Mouse (Mus musculus): Measurements from ENCODE around the gene Gm21976.

Gene Gm21976

DNA sequence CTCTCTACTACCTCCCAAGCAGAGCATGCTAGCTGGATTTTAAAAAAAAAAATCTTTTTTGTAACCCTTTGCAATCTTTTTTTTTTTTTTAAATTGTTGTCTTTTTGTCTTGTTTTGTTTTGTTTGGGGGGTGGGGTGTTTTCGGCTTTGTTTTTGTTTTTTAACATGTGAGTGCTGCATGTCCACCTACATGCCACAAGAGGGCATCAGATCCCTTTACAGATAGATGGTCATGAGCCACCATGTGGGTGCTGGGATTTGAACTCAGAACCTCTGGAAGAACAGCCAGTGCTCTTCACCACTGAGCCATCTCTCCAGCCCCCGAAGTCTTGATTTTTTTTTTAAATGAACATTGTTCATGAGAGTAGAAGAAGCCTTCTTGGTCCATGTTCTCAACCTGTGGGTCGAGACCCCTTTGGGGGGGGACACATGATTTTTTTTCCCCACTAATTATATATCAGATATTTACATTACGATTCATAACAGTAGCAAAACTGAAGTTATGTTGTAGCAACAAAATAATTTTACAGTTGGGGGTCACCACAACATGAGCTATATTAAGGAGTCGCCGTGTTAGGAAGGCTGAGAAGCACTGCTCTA lies 18.3 kb downstream of the Gm21976 start:
- no peak for DNase-seq (ENCODE audit: low spot score in 2 of 2)

DNA sequence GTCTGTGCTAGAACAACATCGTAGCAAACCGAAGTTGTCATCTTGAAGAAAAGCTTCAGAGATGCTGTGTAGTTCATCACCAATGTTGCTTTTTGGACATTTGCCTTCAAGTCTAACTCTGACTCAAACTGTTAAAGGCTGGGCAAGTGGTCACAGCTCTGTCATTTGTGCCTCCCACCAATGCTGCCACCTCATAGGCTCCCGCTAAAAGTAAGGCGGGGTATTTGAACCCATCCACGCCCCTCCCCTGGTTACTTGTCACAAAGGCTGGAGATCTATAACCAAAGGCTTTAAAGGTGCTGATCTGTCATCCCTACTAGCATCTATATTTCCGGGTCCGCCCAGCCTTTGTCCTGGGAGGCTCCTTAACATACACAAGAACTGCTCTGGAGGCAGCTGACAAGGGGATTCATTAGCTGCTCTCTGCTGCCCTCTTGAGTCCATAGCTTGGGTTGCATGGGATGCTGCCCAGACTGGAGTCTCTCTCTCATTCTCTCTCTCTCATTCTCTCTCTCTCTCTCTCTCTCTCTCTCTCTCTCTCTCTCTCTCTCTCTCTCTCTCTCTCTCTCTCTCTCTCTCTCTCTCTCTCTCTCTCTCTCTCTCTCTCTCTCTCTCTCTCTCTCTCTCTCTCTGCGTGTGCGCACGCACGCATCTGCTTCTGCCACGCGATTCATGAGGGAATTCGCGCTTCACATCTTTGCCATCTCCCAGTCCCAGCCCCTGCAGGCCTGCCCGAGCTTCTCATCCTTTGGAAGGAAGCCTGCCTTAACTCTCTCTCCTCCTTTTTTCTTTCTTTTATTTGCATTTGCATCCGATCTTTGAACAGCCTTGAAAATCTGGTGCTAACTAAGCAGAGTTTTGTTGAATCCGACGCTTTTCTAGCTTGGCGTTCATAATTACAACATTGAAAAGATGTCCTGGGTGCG lies 19.4 kb downstream of the Gm21976 start:
- peak; percentile 23 to 56 for DNase-seq (ENCODE audit: low spot score in 2 of 2)

DNA sequence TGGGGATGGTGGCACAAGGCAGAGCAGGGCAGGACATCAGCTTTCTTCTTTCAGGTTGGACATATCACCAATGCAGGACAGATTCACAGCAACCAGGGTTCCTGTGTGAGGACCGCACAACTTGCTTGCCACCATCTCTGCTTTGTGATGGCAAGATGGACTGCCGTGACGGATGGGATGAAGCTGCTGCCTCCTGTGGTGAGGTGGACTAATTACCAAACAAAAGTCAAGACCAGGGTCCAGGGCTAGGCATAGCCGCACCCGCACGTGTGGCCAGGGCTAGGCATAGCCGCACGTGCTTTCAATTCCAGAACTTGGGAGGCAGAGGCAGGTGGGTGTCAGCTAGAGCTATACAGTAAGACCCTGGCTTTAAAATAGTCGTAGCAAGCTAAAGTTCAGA lies 25.6 kb downstream of the Gm21976 start:
- DNase-seq (ENCODE audit: low spot score in 2 of 2), result no peak

DNA sequence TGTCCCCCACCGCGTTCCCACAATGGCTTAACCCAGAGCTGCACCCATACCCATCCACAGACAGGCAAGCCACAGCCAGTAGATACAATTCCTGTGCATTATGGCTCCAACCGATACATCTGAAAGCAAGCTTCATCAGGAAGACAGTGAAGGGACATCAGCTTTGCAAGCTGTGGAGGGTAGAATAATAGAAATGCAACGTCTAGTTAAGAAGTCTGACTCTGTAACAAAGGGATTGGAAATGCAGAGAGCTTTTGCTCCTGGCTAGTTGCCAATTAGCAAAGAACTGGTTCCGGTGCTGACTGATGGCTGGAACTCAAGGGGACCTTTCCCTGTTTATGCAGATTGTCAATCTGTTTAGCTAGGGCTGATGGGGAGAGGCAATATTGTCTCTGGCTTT lies 26.7 kb downstream of the Gm21976 start:
- no peak for DNase-seq (ENCODE audit: low spot score in 2 of 2)

DNA sequence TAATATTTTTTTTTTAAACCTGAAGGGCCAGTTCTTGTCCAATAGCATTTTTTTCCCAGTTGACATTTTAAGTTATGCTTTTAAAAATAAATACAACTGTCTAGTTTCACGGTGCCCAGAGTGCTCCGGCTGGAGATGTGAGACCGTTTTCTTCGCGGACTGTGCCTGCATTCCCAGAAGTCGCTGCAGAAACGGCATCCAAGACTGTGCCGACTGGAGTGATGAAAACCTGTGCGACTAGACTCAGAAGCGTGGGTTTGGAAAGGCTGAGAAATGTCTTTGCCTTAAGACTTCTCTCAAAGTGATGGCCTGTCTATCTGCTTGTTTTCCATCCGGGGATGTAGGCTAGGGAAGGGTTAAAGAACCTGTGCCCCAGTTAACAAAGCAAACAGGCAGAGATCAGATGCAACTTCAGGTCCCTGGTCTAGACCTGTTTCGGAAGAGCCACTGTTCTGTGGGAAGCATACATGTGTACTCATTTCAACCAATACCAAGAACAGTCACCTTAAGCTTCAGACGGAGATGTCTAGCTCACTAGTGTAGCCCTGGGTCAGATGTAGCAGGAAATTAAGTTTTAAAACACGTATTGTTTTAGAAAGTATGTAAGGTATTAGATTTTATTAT lies 27.3 kb downstream of the Gm21976 start:
- DNase-seq (ENCODE audit: low spot score in 2 of 2), result no peak

DNA sequence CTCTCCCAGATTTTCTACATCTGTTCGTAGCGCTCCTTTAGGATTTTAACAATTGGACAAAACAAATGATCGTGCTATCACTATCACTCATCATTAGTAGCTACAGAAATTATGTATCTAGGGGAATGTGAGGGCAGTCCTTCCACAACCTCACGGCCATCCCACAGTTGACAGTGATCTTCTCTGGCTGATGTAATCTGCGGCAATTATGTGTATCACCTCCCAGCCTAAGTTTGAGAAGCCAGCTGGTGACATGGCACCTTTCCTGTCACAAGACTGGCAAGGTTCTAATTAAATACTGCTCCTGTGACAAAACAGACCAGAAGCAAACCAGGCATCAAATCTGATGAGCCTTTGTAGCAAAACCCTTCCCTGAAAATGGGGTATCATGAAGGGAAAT lies 28.3 kb downstream of the Gm21976 start:
- no peak for DNase-seq (ENCODE audit: low spot score in 2 of 2)

DNA sequence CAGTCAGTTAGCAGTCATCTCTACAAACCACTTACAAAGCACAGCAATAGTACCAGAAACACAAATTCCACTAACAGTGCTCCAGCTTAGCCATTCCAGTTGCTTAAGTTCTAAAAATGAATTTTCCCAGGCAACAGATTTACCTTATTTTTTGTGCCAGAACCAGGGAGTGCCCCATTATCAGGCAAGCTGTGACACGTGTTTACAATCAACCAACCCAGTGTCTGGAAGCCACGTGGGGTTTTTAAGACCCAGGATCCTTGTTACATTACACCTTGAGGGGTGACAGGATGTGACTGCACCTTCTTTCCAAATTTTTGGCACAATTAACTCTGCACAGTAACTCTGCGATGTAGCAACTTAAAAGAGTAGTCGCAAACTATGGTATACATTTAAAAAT lies 29.0 kb downstream of the Gm21976 start:
- DNase-seq (ENCODE audit: low spot score in 2 of 2), result no peak

DNA sequence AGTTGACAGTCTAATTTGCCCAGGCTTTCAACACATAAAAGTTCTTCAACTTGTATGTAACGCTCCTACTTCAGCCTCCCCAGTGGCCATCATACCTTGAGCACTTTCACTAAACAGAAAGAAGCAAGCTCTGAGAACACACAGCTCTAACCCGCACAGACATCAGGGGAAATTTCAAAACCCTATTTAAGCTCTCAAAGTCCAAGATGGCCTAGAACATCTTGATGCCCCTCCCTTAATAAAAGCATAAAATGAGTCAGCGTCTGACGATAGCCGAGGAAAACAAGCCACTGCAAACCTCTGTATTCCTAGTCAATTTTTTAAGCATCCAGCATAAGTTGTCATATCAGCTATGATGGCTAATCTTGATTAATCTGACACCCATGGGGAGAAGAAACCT lies 31.9 kb downstream of the Gm21976 start:
- DNase-seq (ENCODE audit: low spot score in 2 of 2), result no peak

DNA sequence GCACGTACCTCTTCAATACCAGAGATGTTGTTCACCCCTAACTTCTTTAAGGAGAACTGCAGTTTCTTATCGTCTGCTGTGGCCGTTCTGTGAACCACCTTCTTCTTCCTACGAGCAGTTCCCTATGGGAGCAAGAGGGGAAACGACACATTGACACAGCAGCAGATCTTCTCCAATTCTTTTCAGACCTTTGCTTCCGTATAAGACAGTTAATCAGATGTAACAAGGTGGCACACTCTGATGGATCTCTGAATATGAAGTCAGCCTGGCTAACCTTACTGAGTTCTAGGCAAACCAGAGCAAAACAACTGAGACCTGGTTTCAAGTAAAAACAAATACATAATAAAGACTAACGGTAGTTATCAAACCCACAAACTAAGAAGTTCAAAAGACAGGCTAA lies 33.9 kb downstream of the Gm21976 start:
- DNase-seq (ENCODE audit: low spot score in 2 of 2), result no peak

DNA sequence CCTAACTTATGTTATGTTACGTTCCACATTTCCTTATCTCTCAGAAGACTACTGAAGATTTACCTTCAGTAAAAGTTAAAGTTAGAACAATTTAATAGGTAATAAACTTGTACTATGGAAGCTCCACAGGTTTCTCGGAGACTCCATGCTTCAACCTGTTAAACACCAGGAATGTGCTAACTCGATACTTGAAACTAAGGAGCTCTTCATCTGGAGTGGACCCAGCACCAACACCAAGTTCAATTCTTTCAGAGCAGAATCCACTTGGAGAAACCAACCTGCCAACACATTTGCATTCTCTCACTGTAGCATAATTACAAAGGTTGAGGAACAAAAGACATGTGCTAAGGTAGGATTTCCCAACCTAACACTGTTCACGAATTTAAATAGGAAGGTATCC lies 35.4 kb downstream of the Gm21976 start:
- DNase-seq (ENCODE audit: low spot score in 2 of 2), result no peak

DNA sequence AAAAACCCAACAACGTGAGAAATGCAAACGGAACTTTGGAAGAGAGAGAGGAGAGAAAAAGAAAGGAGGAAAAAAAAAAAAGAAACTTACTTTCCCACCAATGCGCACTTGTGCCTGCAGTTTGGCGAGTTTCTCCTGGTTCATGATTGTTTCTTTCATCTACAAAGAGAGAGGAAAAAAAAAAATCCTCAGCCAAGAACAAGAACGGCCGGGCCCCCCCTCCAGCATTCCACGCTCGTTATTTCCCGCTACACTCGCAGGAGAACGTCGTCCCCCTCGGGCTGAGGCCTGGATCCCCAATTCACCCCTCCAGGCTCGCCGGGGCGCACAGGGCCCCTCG lies 36.4 kb downstream of the Gm21976 start:
- no peak for DNase-seq (ENCODE audit: low spot score in 2 of 2)

DNA sequence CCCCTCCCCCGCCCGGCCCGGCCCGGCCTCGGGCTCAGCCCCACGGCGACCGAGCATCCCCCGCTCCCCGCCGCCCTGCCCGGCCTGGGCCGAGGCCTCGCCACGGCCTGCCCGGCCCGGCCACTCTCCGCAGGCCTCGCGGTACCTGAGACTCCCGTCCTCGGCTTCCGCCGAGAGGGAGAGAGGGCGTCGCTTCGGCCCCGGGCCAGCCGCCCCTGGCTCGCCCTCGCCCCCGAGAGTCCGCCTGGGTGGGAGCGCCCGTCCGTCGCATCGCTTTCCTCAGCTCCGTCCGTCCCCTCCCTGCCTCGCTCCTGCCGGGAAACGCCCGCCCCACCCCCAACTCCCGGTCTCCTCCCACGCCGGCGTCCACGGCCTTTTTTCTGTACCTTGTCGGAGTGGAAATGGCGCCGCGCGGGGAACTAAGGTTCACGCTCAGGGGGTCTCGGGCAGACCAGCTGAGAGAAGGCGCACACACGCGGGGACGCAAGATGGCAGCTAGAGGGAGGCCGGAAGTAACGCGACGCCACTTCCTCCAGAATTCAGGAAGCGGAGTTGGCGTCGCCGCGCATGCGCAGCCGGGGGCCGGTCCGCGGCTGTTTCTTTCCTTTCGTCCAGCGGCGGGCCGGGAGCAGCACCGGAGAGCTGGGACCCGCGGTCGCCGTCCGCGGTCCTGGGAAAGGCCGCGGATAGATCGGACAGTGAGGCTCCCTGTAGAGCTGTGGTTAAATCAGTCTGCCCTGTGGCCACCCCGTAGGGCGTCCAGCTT lies 37.0 kb downstream of the Gm21976 start, which contains the start of gene Btf3:
Btf3 (minus strand) TSS at position 527 of the 766 bp plus-strand sequence.
- DNase-seq (ENCODE audit: low spot score in 2 of 2), result peak; percentile 84 to 90

DNA sequence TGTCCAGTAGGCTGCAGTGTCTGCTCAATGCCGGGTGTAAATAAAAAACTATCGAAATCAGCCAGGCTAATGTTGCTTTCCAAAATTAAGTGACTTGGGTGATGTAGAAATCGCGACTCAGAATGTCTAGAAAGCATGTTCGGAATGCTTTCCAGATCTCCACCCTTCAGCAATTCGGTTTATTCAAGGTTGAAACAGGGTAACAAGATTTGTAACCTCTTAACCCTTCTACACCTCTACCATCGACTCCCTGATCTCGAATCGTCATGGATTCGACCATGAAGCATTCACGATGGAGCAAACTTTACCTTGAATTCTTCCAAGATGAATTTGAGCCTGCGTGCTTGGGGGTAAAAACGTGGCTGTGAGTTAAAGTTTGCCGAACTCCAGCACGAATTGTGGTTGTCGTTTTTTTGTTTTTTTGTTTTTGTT lies 37.6 kb downstream of the Gm21976 start:
- peak in 1 of 2 experiments; percentile 2 for DNase-seq (ENCODE audit: low spot score in 2 of 2)

DNA sequence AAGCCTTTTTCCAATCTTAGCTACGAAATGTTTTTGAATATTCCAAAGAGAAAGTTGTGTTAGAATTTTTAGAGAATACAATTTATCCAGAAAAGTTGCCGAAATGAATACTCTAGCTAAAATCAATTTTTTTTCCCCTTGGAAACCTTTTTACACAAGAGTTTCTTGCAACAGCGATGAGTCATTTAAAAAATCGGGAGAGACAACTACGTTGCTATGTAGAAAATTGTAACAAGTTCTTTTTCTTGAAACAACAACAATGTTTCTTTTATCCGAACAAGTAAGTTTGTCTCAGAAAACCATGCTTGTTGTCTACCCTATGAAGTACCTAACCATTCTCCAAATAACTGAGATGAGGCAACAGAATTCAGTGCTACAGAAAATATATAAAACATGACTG lies 38.2 kb downstream of the Gm21976 start:
- no peak for DNase-seq (ENCODE audit: low spot score in 2 of 2)

DNA sequence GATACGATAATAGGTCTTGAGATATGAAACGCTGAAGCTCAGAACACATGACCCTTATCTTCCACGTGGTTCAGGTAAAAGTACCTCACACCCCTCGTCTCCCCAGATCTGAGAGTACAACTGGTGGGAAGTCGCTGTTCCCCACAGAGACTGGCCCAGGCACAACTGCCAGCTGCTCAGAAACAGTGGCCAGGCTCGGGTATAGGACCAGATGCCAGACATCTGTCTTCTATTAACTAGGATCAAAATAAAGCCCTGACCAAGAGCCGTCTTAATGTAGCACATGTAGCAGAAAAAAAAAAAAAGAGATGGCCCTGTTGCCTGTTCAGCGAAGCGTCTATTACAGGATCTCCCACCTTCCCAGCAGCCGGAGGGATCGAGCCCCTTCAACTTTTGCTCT lies 45.3 kb downstream of the Gm21976 start:
- DNase-seq (ENCODE audit: low spot score in 2 of 2), result no peak

DNA sequence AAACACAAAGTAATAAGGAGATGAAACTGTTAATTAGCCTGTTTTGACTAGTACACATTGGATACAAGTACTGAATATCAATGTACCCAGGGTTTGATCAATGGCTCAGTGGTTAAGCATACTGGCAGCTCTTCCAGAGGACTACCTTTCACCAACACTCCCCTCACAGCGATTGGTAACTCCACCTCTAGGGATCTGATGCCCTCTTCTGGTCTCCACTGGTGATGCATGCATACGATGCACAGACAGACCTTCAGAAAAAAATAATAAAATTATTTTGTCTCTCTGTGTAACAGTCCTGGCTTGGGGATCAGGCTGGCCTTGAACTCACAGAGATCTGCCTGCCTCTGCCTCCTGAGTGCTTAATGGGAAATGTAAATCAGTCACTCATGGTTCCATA lies 52.4 kb downstream of the Gm21976 start:
- no peak for DNase-seq (ENCODE audit: low spot score in 2 of 2)

DNA sequence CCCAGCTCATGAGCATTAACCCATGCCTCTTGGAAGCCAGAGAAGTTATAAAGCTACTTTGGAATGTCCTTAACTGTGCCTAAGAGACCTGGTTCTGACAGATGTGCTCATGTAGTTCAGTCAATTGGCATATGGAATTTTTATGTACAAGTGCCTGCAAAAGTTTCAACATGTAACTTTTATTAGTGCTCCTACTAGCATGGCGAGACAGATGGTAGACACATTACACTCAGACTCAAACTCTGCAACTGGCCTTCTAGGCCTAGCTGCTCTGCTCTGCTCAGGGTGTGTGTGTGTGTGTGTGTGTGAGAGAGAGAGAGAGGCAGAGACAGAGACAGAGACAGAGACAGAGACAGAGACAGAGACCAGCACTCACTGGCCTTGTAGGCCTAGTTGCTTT lies 56.5 kb downstream of the Gm21976 start:
- DNase-seq (ENCODE audit: low spot score in 2 of 2), result no peak

DNA sequence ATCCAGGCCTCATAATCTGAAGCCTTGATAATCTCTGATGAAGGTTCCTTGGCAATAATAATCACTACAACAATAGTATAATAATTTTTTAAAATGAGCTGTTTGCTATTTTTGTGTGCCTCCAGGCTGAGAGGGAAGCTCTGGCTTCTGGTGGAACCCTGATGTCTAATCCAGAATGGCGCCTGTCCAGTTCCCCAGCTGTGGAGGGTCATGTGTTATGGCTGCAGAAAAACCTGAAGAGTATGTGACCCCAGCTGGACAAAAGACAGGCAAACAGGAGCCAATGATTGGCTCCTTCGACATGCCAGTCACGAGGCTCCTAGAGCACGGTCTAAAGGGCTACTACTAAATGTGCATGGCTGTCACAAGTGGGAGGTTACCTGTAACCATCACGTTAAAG lies 60.8 kb downstream of the Gm21976 start:
- no peak for DNase-seq (ENCODE audit: low spot score in 2 of 2)

DNA sequence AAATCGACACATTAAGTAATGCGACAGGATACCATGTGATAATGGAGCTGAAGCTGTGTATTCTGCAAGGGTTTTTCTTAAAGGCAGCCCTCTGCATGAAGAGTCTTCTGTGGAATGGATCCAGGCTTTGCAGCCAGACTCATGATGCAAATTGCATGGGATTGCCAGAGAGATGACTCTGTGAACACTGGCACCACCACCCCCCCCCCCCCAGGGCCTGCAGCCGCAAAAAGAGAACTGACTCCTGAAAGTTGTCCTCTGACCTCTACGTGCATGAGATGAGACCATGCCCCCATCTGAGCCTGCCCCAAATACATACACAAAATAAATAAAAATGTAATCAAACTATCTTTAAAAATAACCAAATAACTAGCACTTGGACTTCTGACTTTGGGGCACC lies 69.8 kb downstream of the Gm21976 start:
- no peak for DNase-seq (ENCODE audit: low spot score in 2 of 2)

DNA sequence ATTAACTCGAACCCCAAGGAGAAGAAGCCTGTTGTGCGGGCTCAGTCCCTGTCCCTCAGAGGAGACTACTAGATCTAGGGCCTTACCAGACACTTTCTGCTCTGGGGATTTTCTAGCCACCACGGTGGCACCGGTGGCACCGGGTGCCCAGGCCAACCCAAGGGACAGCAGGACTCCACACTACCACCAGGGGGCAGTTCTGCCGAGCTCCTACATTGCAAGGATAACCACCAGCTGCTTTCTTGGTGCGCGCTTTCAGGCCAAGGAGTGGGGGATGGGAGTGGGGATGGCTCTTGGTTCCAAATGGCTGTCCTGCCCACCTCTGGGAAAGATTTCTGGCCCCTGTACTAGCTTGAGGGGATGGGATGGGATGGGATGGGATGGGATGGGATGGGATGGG lies 71.8 kb downstream of the Gm21976 start:
- DNase-seq (ENCODE audit: low spot score in 2 of 2), result no peak

DNA sequence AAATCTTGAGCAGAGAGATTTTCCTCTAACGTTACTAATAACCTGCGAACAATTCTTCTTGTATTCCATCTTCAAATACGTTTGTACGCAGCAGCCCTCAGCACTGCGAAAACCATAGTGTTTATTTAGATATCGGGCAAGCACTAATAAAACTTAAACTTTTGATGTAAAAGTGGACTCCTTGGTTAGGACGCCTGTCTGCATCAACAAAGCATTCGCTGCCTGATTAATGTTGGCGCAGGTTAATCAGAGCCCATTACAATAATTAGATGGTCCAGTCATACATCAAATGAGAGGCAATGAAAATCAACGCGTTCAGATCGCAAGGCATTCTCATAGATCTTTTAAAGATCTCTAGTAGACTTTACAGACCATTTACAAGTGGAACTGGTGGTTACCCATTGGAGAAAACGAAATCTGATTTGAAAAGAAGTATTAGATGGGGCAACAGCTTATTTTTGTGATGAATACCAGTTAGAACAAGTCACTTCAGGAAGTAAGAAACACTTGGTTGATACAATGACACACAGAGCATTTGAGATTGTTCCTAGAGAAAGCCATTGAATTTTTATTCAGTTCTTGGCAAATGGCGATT lies 72.8 kb downstream of the Gm21976 start:
- DNase-seq (ENCODE audit: low spot score in 2 of 2), result no peak

DNA sequence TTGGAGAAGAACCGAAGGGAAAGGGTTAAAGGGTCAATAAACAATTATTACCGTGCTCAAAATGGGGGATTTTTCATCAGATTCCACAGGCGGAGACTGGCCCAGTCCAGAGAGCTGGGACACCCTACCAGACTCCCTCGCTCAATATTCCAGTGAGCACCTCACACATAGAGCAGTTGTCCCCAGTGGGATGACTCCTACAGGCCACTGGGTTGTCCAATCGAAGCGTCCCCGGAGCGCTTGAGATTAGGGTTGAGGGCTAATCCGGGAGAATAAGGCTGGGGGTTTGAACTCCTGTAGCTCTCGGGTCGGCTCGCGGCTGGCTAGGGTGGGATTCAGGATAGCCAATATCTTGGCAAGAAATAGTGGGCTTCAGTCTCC lies 74.0 kb downstream of the Gm21976 start:
- DNase-seq (ENCODE audit: low spot score in 2 of 2), result no peak
